Mouse (Mus musculus) forebrain, embryonic 10.5 days (tissue): ENCODE measurements at regions not wholly inside any gene's neighbourhood (a gene's known extent, or its start where the extent isn't known, plus 50 kb on each side); places are given as distances from the start of the nearest gene placed in this dataset.

ENCODE experiments used
- DNase-seq: peaks from one replicate; pipeline ENCODE4 v3.0.0-alpha.2; 2017; ENCODE audit warnings: low spot score; ENCODE audit errors: extremely low spot score
- H3K27ac ChIP-seq: fragments of 300-500 bp; sonication (generic); 2 replicates; pipeline ENCODE4 v1.5.1; 2016; ENCODE audit warnings: mild to moderate bottlenecking
- H3K27me3 ChIP-seq: fragments of 300-500 bp; sonication (generic); 2 replicates; pipeline ENCODE4 v1.6.1; 2016; ENCODE audit warnings: mild to moderate bottlenecking; ENCODE audit not compliant: poor library complexity, severe bottlenecking
- H3K36me3 ChIP-seq: fragments of 300-500 bp; sonication (generic); replicated peaks from 2 replicates; pipeline ENCODE4 v1.6.1; 2016; ENCODE audit warnings: mild to moderate bottlenecking, moderate library complexity
- H3K4me1 ChIP-seq: fragments of 300-500 bp; sonication (generic); 2 replicates; pipeline ENCODE4 v1.6.1; 2016
- H3K4me3 ChIP-seq: fragments of 300-500 bp; sonication (generic); 2 replicates; pipeline ENCODE4 v1.5.1; 2016; ENCODE audit warnings: mild to moderate bottlenecking, moderate library complexity
- H3K9me3 ChIP-seq: fragments of 300-500 bp; sonication (generic); 2 replicates; pipeline ENCODE4 v1.6.1; 2016; ENCODE audit warnings: mild to moderate bottlenecking, moderate library complexity
- WGBS: fragments of 180-500 bp; shearing (Covaris S2); methylation state at CpG from one replicate; pipeline ENCODE4 v1.1.7; 2016; 5-methylcytosine and 5-hydroxymethylcytosine counted together

GRCm38 (mm10) chr7:95581325-95581724, 589.7 kb upstream of the Tenm4 start:
- Histone ChIP-seq H3K9me3 (no peaks in the 10 kb centered on the region), H3K4me1 (no peaks in the 10 kb centered on the region), H3K27me3 (no peaks in the 10 kb centered on the region), H3K4me3 (no peak overlapping the region), H3K36me3 (no peaks in the 10 kb centered on the region), H3K27ac (no peak overlapping the region)
- DNase-seq: no peak
- WGBS: 72% methylated on average over 7 of the region's 7 CpGs

- DNase-seq: no peak
- H3K4me1 ChIP-seq: no peaks in the 10 kb centered on the region
- H3K27me3 ChIP-seq: no peaks in the 10 kb centered on the region
- H3K27ac ChIP-seq: no peak overlapping the region
- H3K9me3 ChIP-seq: no peaks in the 10 kb centered on the region
- no peaks in the 10 kb centered on the region for H3K36me3 ChIP-seq
- no peak overlapping the region for H3K4me3 ChIP-seq
- WGBS: 87% methylated on average over 2 of the region's 2 CpGs
These were observed 572.7 kb upstream of the Tenm4 start for GRCm38 (mm10) chr7:95598339-95598738.

DNA sequence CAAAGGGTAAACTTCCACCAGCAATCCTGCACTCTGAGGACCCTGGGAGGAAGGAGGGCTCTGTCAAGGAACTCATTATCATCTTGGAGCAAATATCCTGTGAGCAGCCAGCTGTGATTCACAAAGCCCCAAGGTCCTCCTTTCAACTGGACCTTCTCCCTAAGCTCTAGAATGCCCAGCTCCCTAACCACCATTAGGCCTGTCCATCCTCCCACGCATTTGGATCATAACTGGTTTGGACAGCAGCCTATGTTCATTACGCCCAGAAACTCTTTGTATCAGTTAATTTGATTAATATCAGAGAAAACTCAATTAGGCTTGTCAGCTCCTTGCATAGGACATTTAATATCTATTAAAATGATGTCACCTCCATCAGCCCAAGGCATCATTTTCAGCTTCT, 557.3 kb upstream of the Tenm4 start:
- no peaks in the 10 kb centered on the region for H3K4me1 ChIP-seq
- 85% methylated on average over 2 of the region's 2 CpGs for WGBS
- DNase-seq: no peak
- H3K27me3 ChIP-seq: no peaks in the 10 kb centered on the region
- H3K27ac ChIP-seq: no peak overlapping the region
- no peak overlapping the region for H3K4me3 ChIP-seq
- H3K9me3 ChIP-seq: no peaks in the 10 kb centered on the region
- H3K36me3 ChIP-seq: no peaks in the 10 kb centered on the region

GRCm38 (mm10) chr7:95617370-95617769, 553.7 kb upstream of the Tenm4 start:
- H3K4me3 ChIP-seq: no peak overlapping the region
- DNase-seq: no peak
- no peaks in the 10 kb centered on the region for H3K36me3 ChIP-seq
- no peak overlapping the region for H3K27ac ChIP-seq
- H3K27me3 ChIP-seq: no peaks in the 10 kb centered on the region
- H3K4me1 ChIP-seq: no peaks in the 10 kb centered on the region
- WGBS: 88% methylated on average over 2 of the region's 2 CpGs
- no peaks in the 10 kb centered on the region for H3K9me3 ChIP-seq

DNA sequence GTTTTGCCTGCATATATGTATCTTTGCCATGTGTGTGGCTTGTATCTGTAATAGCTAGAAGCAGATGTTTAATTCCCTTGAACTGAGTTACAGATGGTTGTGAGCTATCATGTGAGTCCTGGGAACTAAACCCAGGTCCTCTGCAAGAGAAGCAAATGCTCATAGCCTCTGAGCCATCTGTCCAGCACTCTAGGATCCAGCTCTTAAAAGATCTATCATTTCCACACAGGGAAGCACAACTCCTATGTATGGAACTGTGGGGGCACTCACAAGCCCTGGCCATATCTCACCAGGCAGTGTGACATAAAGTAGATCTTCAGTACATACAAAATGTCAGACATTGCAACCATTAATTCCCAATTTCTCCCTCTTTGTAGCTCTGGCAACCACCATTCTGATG, 552.9 kb upstream of the Tenm4 start:
- H3K4me3 ChIP-seq: no peak overlapping the region
- H3K9me3 ChIP-seq: no peaks in the 10 kb centered on the region
- no peak overlapping the region for H3K27ac ChIP-seq
- H3K27me3 ChIP-seq: no peaks in the 10 kb centered on the region
- no peaks in the 10 kb centered on the region for H3K36me3 ChIP-seq
- H3K4me1 ChIP-seq: no peaks in the 10 kb centered on the region
- no peak for DNase-seq

GRCm38 (mm10) chr7:95620079-95620478, 551.0 kb upstream of the Tenm4 start:
- Histone ChIP-seq H3K9me3 (no peaks in the 10 kb centered on the region), H3K27ac (no peak overlapping the region), H3K4me3 (no peak overlapping the region), H3K4me1 (no peaks in the 10 kb centered on the region), H3K36me3 (no peaks in the 10 kb centered on the region), H3K27me3 (no peaks in the 10 kb centered on the region)
- no peak for DNase-seq

GRCm38 (mm10) chr7:95640683-95641082, 530.4 kb upstream of the Tenm4 start:
- Histone ChIP-seq H3K4me3 (no peak overlapping the region), H3K27me3 (0 out of 2 replicates have a peak, but pooled peaks cover 4% of the 10 kb centered on the region), H3K9me3 (no peaks in the 10 kb centered on the region), H3K36me3 (no peaks in the 10 kb centered on the region), H3K27ac (no peak overlapping the region), H3K4me1 (peaks cover 5% of the 10 kb centered on the region; the same call in 1 of the 2 replicates)
- WGBS: 76% methylated on average over 5 of the region's 5 CpGs
- DNase-seq: no peak

DNA sequence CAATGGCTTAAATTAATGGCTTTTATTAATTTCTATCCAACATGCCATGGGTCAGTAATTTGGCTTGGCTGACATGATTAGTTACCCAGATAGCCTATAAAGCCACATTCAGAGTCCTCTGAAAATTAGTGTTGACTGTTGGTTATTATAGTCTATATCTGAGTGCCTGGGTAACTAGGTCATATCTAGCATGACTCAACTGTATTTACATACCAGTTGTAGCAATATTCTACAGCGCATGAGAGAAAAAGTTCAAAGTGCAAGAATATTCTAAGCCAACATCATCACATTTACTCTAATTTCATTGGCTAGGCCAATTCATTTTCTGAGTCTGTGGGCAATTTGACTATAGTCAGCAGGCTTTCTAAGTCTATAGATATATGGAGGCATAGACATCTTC, 496.7 kb upstream of the Tenm4 start:
- Histone ChIP-seq H3K27me3 (0 out of 2 replicates have a peak, but pooled peaks cover 5% of the 10 kb centered on the region), H3K4me1 (no peaks in the 10 kb centered on the region), H3K9me3 (no peaks in the 10 kb centered on the region), H3K27ac (no peak overlapping the region), H3K36me3 (no peaks in the 10 kb centered on the region), H3K4me3 (no peak overlapping the region)
- DNase-seq: no peak
- 98% methylated on average over 1 of the region's 1 CpGs for WGBS

DNA sequence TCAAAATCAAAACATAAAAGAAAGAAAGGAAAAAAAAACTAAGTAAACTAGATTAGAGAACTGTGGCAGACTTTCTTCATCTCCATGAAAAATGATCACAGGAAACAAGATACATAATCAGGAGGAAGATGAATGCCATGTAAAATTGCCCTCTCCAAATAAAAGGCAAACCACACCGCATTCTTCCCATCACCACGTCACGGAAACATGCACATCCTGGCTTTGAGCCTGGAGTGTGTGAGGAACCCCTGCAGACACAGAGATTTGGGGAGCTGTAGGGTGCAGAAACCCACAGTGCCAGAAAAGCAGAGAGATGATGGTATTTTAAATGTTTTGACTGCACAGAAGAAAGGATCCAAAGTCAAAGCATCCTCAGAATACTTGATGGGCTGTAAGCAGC, 488.5 kb upstream of the Tenm4 start:
- peaks cover 79% of the 10 kb centered on the region for H3K27me3 ChIP-seq
- no peaks in the 10 kb centered on the region for H3K9me3 ChIP-seq
- no peak overlapping the region for H3K4me3 ChIP-seq
- no peak for DNase-seq
- no peak overlapping the region for H3K27ac ChIP-seq
- no peaks in the 10 kb centered on the region for H3K36me3 ChIP-seq
- WGBS: 82% methylated on average over 3 of the region's 3 CpGs
- H3K4me1 ChIP-seq: peaks cover 8% of the 10 kb centered on the region

- no peak for DNase-seq
- H3K4me3 ChIP-seq: 0 out of 2 replicates have a peak overlapping the region, but pooled peaks have one; percentile 38
- H3K4me1 ChIP-seq: peaks cover 38% of the 10 kb centered on the region
- H3K27me3 ChIP-seq: peaks cover 97% of the 10 kb centered on the region
- peak overlapping the region; percentile 65 for H3K27ac ChIP-seq
- H3K9me3 ChIP-seq: no peaks in the 10 kb centered on the region
- WGBS: 26% methylated on average over 3 of the region's 3 CpGs
- H3K36me3 ChIP-seq: no peaks in the 10 kb centered on the region
These were observed 483.3 kb upstream of the Tenm4 start for GRCm38 (mm10) chr7:95687733-95688132.

- Histone ChIP-seq H3K4me3 (peak overlapping the region; percentile 38), H3K27ac (peak overlapping the region; percentile 65), H3K9me3 (no peaks in the 10 kb centered on the region), H3K27me3 (peaks cover 98% of the 10 kb centered on the region), H3K4me1 (peaks cover 38% of the 10 kb centered on the region), H3K36me3 (no peaks in the 10 kb centered on the region)
- peak; percentile 49 for DNase-seq
- WGBS: 6% methylated on average over 16 of the region's 16 CpGs
These were observed 482.6 kb upstream of the Tenm4 start for GRCm38 (mm10) chr7:95688151-95689146.

GRCm38 (mm10) chr7:95689161-95689833, 481.7 kb upstream of the Tenm4 start:
- peak overlapping the region; percentile 65 for H3K27ac ChIP-seq
- peak overlapping the region; percentile 38 for H3K4me3 ChIP-seq
- no peaks in the 10 kb centered on the region for H3K9me3 ChIP-seq
- no peak for DNase-seq
- H3K4me1 ChIP-seq: peaks cover 38% of the 10 kb centered on the region
- H3K27me3 ChIP-seq: peaks cover 98% of the 10 kb centered on the region
- WGBS: 18% methylated on average over 7 of the region's 7 CpGs
- no peaks in the 10 kb centered on the region for H3K36me3 ChIP-seq

DNA sequence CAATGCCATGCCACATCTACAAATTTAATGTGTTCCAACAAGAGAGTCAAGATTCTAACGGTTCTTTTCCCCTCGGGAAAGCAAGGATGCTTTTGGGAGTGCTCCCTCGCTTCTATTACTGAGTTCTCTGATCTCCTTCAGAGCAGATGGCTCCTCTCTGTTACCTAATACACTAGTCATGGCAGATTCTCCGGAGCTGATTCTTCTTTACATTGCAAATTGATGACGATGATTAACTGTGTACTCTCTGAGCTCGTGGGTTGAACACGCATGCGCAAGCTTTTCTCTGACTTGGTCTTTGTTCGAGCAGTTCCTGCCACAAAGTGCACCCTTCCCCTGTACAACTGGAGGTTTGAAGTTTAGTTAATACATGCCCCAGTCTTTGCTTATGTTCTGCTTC, 471.5 kb upstream of the Tenm4 start:
- 87% methylated on average over 9 of the region's 9 CpGs for WGBS
- no peaks in the 10 kb centered on the region for H3K36me3 ChIP-seq
- no peak for DNase-seq
- H3K27ac ChIP-seq: no peak overlapping the region
- H3K9me3 ChIP-seq: no peaks in the 10 kb centered on the region
- no peak overlapping the region for H3K4me3 ChIP-seq
- peaks cover 24% of the 10 kb centered on the region for H3K27me3 ChIP-seq
- 0 out of 2 replicates have a peak, but pooled peaks cover 7% of the 10 kb centered on the region for H3K4me1 ChIP-seq
